Mouse (Mus musculus) spleen, adult 2 months (tissue): ENCODE data around the gene Ocm. TPM values are rescaled to one million over a fixed set of nuclear protein-coding genes. Genes with fewer than 3 reads are reported as not detected.

Experiments
- DNase-seq, 2 experiments: peaks; one replicate each; pipeline versions ENCODE4 v3.0.0 to v3.0.0-alpha.2; 2012 to 2021; ENCODE audit warnings: low spot score in 2 of 2, low read depth in 1 of 2
- H3K27ac ChIP-seq: fragments of 200-500 bp; 2 replicates; pipeline ENCODE4 v1.5.1; 2012; ENCODE audit warnings: low read length, inconsistent platforms; ENCODE audit not compliant: insufficient read depth
- H3K27me3 ChIP-seq: fragments of 200-500 bp; 2 replicates; pipeline ENCODE4 v1.6.1; 2012; ENCODE audit warnings: mild to moderate bottlenecking, moderate library complexity, low read length, inconsistent platforms; ENCODE audit not compliant: control insufficient read depth, insufficient read depth
- H3K36me3 ChIP-seq: fragments of 200-500 bp; 2 replicates; pipeline ENCODE4 v1.6.1; 2012; ENCODE audit warnings: mild to moderate bottlenecking, low read length, inconsistent platforms; ENCODE audit not compliant: control insufficient read depth, insufficient read depth
- H3K4me1 ChIP-seq: fragments of 200-500 bp; 2 replicates; pipeline ENCODE4 v1.6.1; 2011; ENCODE audit warnings: inconsistent platforms; ENCODE audit not compliant: control insufficient read depth, insufficient read depth, insufficient read length
- H3K4me3 ChIP-seq: fragments of 200-500 bp; 2 replicates; pipeline ENCODE4 v1.5.1; 2011; ENCODE audit warnings: mild to moderate bottlenecking, inconsistent platforms; ENCODE audit not compliant: insufficient read depth, insufficient read length; ENCODE audit errors: extremely low read depth
- CTCF ChIP-seq: fragments of 200-500 bp; IDR thresholded peaks from 2 replicates; pipeline ENCODE4 v1.5.1; 2011; ENCODE audit warnings: mild to moderate bottlenecking, inconsistent platforms; ENCODE audit not compliant: insufficient read depth, insufficient read length, insufficient replicate concordance; ENCODE audit errors: extremely low read depth
- POLR2A ChIP-seq: fragments of 200-500 bp; IDR thresholded peaks from 2 replicates; pipeline ENCODE4 v1.6.1; 2011; ENCODE audit warnings: low read depth, low read length, inconsistent platforms
- WGBS: fragments of 180-500 bp; shearing (Covaris S2); methylation state at CpG from one replicate; pipeline ENCODE4 v1.1.7; 2018; 5-methylcytosine and 5-hydroxymethylcytosine counted together
- polyA plus RNA-seq: library from polyadenylated mRNA; depleted of rRNA; stranded (reverse); fragments of >200 nt; gene quantifications from 2 replicates; pipeline ENCODE4 v1.2.3, GENCODE M21; 2012; rRNA removed

Gene Ocm
- not detected in 2 replicates for polyA plus RNA-seq

- H3K27me3 ChIP-seq, result no peaks in the 10 kb centered on the region
These were observed at the start of gene Ocm for GRCm38 (mm10) chr5:144026620-144027263. Gene Ocm (minus strand): TSS chr5:144026670.

DNA sequence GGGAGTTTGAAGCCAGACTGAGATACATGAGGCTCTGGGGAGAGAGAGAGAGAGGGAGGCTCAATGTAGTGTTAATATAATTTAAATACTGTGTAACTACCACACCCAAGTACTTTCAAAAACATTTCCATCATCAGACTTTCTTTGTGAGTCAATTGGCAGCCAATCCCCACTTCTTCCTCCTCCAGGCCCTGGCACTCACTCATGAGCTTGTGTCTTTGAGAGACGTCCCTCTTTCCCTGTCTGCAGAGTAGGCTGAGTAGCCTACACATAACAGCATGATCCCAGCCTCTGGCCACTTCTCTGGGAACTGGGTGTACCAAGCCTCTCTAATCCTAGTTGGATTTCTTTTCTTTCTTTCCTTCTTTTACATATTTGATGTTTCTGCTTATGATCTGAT lies 44.8 kb upstream of the Ocm start:
- DNase-seq, result no peak
- Histone ChIP-seq H3K36me3 (no peaks in the 10 kb centered on the region), H3K27ac (no peak overlapping the region), H3K4me1 (no peaks in the 10 kb centered on the region), H3K4me3 (no peak overlapping the region), H3K27me3 (no peaks in the 10 kb centered on the region)
- TF ChIP-seq CTCF (no peak), POLR2A (no peak)
- WGBS, result 64% methylated on average over 1 of the region's 1 CpGs

More at GRCm38 (mm10) chr5:144026620-144027263, at the start of gene Ocm:
- no peak within 1 kb of the TSS for H3K4me3 ChIP-seq
- no peaks in the 10 kb centered on the region for H3K36me3 ChIP-seq
- no peaks in the 10 kb centered on the region for H3K4me1 ChIP-seq
- DNase-seq, result no peak
- WGBS, result 20% methylated on average over 11 of the region's 11 CpGs
- no peak within 1 kb of the TSS for H3K27ac ChIP-seq
- TF ChIP-seq CTCF, result no peak
- no peak for TF ChIP-seq POLR2A

GRCm38 (mm10) chr5:144070064-144070463 lies 43.6 kb upstream of the Ocm start:
- Histone ChIP-seq H3K4me1 (no peaks in the 10 kb centered on the region), H3K27ac (no peak overlapping the region), H3K27me3 (no peaks in the 10 kb centered on the region), H3K36me3 (no peaks in the 10 kb centered on the region), H3K4me3 (no peak overlapping the region)
- no peak for DNase-seq
- no peak for TF ChIP-seq POLR2A
- no peak for TF ChIP-seq CTCF
- WGBS, result 97% methylated on average over 1 of the region's 1 CpGs

DNA sequence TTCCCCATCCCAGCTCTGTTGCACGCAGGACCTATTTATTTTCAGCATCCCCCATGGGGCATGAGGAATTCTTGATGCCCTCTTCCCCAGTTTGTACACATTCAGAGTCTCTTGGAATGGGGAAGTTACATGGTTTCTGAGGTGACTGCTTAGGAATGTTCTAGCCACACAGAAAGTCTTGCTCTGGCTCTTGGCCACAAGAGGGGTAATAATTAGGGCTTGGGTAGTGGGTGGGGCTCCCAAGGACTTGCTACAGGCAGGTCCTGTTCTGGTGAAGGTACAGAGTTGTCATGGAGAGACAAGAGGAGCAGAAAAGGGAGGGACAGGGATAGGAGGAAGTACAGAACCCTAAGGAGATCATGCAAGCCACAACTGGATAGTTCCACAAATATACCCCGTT lies 39.6 kb upstream of the Ocm start:
- DNase-seq, result no peak
- H3K27me3 ChIP-seq, result no peaks in the 10 kb centered on the region
- H3K36me3 ChIP-seq, result no peaks in the 10 kb centered on the region
- H3K4me3 ChIP-seq, result no peak overlapping the region
- whole genome bisulfite sequencing, result 63% methylated on average over 2 of the region's 2 CpGs
- no peaks in the 10 kb centered on the region for H3K4me1 ChIP-seq
- TF ChIP-seq POLR2A (no peak), CTCF (no peak)
- H3K27ac ChIP-seq, result no peak overlapping the region

GRCm38 (mm10) chr5:144064093-144064492 lies 37.6 kb upstream of the Ocm start:
- no peak overlapping the region for H3K27ac ChIP-seq
- H3K27me3 ChIP-seq, result no peaks in the 10 kb centered on the region
- TF ChIP-seq POLR2A (no peak), CTCF (no peak)
- no peaks in the 10 kb centered on the region for H3K4me1 ChIP-seq
- DNase-seq, result no peak
- H3K36me3 ChIP-seq, result no peaks in the 10 kb centered on the region
- H3K4me3 ChIP-seq, result no peak overlapping the region
- WGBS, result 80% methylated on average over 5 of the region's 5 CpGs

GRCm38 (mm10) chr5:144054340-144054739 lies 27.9 kb upstream of the Ocm start:
- no peak for DNase-seq
- TF ChIP-seq POLR2A (no peak), CTCF (no peak)
- Histone ChIP-seq H3K4me3 (no peak overlapping the region), H3K36me3 (no peaks in the 10 kb centered on the region), H3K27ac (no peak overlapping the region), H3K27me3 (no peaks in the 10 kb centered on the region), H3K4me1 (no peaks in the 10 kb centered on the region)
- 87% methylated on average over 6 of the region's 6 CpGs for WGBS

- H3K4me3 ChIP-seq, result no peak overlapping the region
- H3K36me3 ChIP-seq, result no peaks in the 10 kb centered on the region
- H3K4me1 ChIP-seq, result no peaks in the 10 kb centered on the region
- DNase-seq, result no peak
- WGBS, result 54% methylated on average over 3 of the region's 3 CpGs
- H3K27me3 ChIP-seq, result no peaks in the 10 kb centered on the region
- H3K27ac ChIP-seq, result no peak overlapping the region
- no peak for TF ChIP-seq POLR2A
- TF ChIP-seq CTCF, result no peak
These were observed 27.0 kb upstream of the Ocm start for GRCm38 (mm10) chr5:144053450-144053849.
